Mouse (Mus musculus): ENCODE measurements around the gene Kirrel2. TPM values are rescaled to one million over a fixed set of nuclear protein-coding genes. Genes with fewer than 3 reads are reported as not detected.

Kirrel2 gene
- polyA plus RNA-seq, 1 experiment: 0.18 TPM

- TF ChIP-seq CTCF (IDR thresholded peaks at IDR 0.05; ENCODE audit: extremely low read depth, insufficient read length, insufficient replicate concordance, low read depth, low read length) (no peak), POLR2A (IDR thresholded peaks at IDR 0.05; ENCODE audit: low read depth, low read length) (no peak)
- no peaks in the 10 kb centered on the region for H3K36me3 ChIP-seq (ENCODE audit: control insufficient read depth, insufficient read depth, low read length)
- peak overlapping the region; percentile 16; the same call in 1 of the 2 replicates for H3K4me3 ChIP-seq (ENCODE audit: low read depth, low read length)
- WGBS: 66% methylated on average over 9 of the region's 9 CpGs
- peaks cover 6% of the 10 kb centered on the region; the same call in 1 of the 2 replicates for H3K4me1 ChIP-seq (ENCODE audit: control insufficient read depth, insufficient read depth, insufficient read length, low read length)
- H3K27ac ChIP-seq (ENCODE audit: insufficient read depth, low read depth, low read length): peak overlapping the region; percentile 52
- no peaks in the 10 kb centered on the region for H3K27me3 ChIP-seq (ENCODE audit: control insufficient read depth, insufficient read depth, low read length)
These were observed 39.6 kb downstream of the Kirrel2 start for GRCm38 (mm10) chr7:30417856-30418255.

- H3K27me3 ChIP-seq (ENCODE audit: control insufficient read depth, insufficient read depth, low read length): no peaks in the 10 kb centered on the region
- H3K4me1 ChIP-seq (ENCODE audit: control insufficient read depth, insufficient read depth, insufficient read length, low read length): peaks cover 5% of the 10 kb centered on the region; the same call in 1 of the 2 replicates
- peak within 1 kb of the TSS; percentile 82 for H3K27ac ChIP-seq (ENCODE audit: insufficient read depth, low read depth, low read length)
- 49% methylated on average over 5 of the region's 5 CpGs for WGBS
- TF ChIP-seq CTCF (IDR thresholded peaks at IDR 0.05; ENCODE audit: extremely low read depth, insufficient read length, insufficient replicate concordance, low read depth, low read length) (no peak), POLR2A (IDR thresholded peaks at IDR 0.05; ENCODE audit: low read depth, low read length) (peak; percentile 32; the same call in 1 of the 2 replicates)
- no peaks in the 10 kb centered on the region for H3K36me3 ChIP-seq (ENCODE audit: control insufficient read depth, insufficient read depth, low read length)
- H3K4me3 ChIP-seq (ENCODE audit: low read depth, low read length): peak within 1 kb of the TSS; percentile 57
These were observed 43.9 kb downstream of the Kirrel2 start, which contains the start of gene Tyrobp for GRCm38 (mm10) chr7:30413596-30413995. Gene Tyrobp, plus strand, starts transcription at chr7:30413760.

- H3K36me3 ChIP-seq (ENCODE audit: control insufficient read depth, insufficient read depth, low read length): no peaks in the 10 kb centered on the region
- no peaks in the 10 kb centered on the region for H3K27me3 ChIP-seq (ENCODE audit: control insufficient read depth, insufficient read depth, low read length)
- peaks cover 5% of the 10 kb centered on the region; the same call in 1 of the 2 replicates for H3K4me1 ChIP-seq (ENCODE audit: control insufficient read depth, insufficient read depth, insufficient read length, low read length)
- H3K27ac ChIP-seq (ENCODE audit: insufficient read depth, low read depth, low read length): peak overlapping the region; percentile 82
- 0 out of 2 replicates have a peak overlapping the region, but pooled peaks have one; percentile 8 for H3K4me3 ChIP-seq (ENCODE audit: low read depth, low read length)
- 56% methylated on average over 4 of the region's 4 CpGs for WGBS
- no peak for TF ChIP-seq CTCF (IDR thresholded peaks at IDR 0.05; ENCODE audit: extremely low read depth, insufficient read length, insufficient replicate concordance, low read depth, low read length)
- no peak for TF ChIP-seq POLR2A (IDR thresholded peaks at IDR 0.05; ENCODE audit: low read depth, low read length)
These were observed 44.7 kb downstream of the Kirrel2 start for GRCm38 (mm10) chr7:30412735-30413147.

GRCm38 (mm10) chr7:30411023-30411422 is 46.5 kb downstream of the Kirrel2 start:
- Histone ChIP-seq H3K36me3 (ENCODE audit: control insufficient read depth, insufficient read depth, low read length) (no peaks in the 10 kb centered on the region), H3K4me1 (ENCODE audit: control insufficient read depth, insufficient read depth, insufficient read length, low read length) (peaks cover 2% of the 10 kb centered on the region; the same call in 1 of the 2 replicates), H3K27me3 (ENCODE audit: control insufficient read depth, insufficient read depth, low read length) (no peaks in the 10 kb centered on the region), H3K27ac (ENCODE audit: insufficient read depth, low read depth, low read length) (no peak overlapping the region; the same call in 1 of the 2 replicates), H3K4me3 (ENCODE audit: low read depth, low read length) (no peak overlapping the region)
- TF ChIP-seq POLR2A (IDR thresholded peaks at IDR 0.05; ENCODE audit: low read depth, low read length) (no peak), CTCF (IDR thresholded peaks at IDR 0.05; ENCODE audit: extremely low read depth, insufficient read length, insufficient replicate concordance, low read depth, low read length) (no peak)
- WGBS: 74% methylated on average over 3 of the region's 3 CpGs

GRCm38 (mm10) chr7:30409789-30410188 is 47.7 kb downstream of the Kirrel2 start:
- Histone ChIP-seq H3K36me3 (ENCODE audit: control insufficient read depth, insufficient read depth, low read length) (no peaks in the 10 kb centered on the region), H3K27ac (ENCODE audit: insufficient read depth, low read depth, low read length) (no peak overlapping the region), H3K27me3 (ENCODE audit: control insufficient read depth, insufficient read depth, low read length) (no peaks in the 10 kb centered on the region), H3K4me3 (ENCODE audit: low read depth, low read length) (no peak overlapping the region), H3K4me1 (ENCODE audit: control insufficient read depth, insufficient read depth, insufficient read length, low read length) (peaks cover 2% of the 10 kb centered on the region; the same call in 1 of the 2 replicates)
- 45% methylated on average over 2 of the region's 2 CpGs for WGBS
- TF ChIP-seq POLR2A (IDR thresholded peaks at IDR 0.05; ENCODE audit: low read depth, low read length): no peak
- TF ChIP-seq CTCF (IDR thresholded peaks at IDR 0.05; ENCODE audit: extremely low read depth, insufficient read length, insufficient replicate concordance, low read depth, low read length): no peak

- no peak overlapping the region for H3K27ac ChIP-seq (ENCODE audit: insufficient read depth, low read depth, low read length)
- peaks cover 2% of the 10 kb centered on the region; the same call in 1 of the 2 replicates for H3K4me1 ChIP-seq (ENCODE audit: control insufficient read depth, insufficient read depth, insufficient read length, low read length)
- 86% methylated on average over 3 of the region's 3 CpGs for WGBS
- TF ChIP-seq CTCF (IDR thresholded peaks at IDR 0.05; ENCODE audit: extremely low read depth, insufficient read length, insufficient replicate concordance, low read depth, low read length) (no peak), POLR2A (IDR thresholded peaks at IDR 0.05; ENCODE audit: low read depth, low read length) (no peak)
- no peaks in the 10 kb centered on the region for H3K27me3 ChIP-seq (ENCODE audit: control insufficient read depth, insufficient read depth, low read length)
- H3K4me3 ChIP-seq (ENCODE audit: low read depth, low read length): no peak overlapping the region
- no peaks in the 10 kb centered on the region for H3K36me3 ChIP-seq (ENCODE audit: control insufficient read depth, insufficient read depth, low read length)
These were observed 48.9 kb downstream of the Kirrel2 start for GRCm38 (mm10) chr7:30408639-30409038.

- Histone ChIP-seq H3K36me3 (ENCODE audit: control insufficient read depth, insufficient read depth, low read length) (no peaks in the 10 kb centered on the region), H3K27ac (ENCODE audit: insufficient read depth, low read depth, low read length) (no peak overlapping the region), H3K4me1 (ENCODE audit: control insufficient read depth, insufficient read depth, insufficient read length, low read length) (no peaks in the 10 kb centered on the region), H3K27me3 (ENCODE audit: control insufficient read depth, insufficient read depth, low read length) (no peaks in the 10 kb centered on the region), H3K4me3 (ENCODE audit: low read depth, low read length) (no peak overlapping the region)
- 60% methylated on average over 4 of the region's 4 CpGs for WGBS
- no peak for TF ChIP-seq CTCF (IDR thresholded peaks at IDR 0.05; ENCODE audit: extremely low read depth, insufficient read length, insufficient replicate concordance, low read depth, low read length)
- TF ChIP-seq POLR2A (IDR thresholded peaks at IDR 0.05; ENCODE audit: low read depth, low read length): no peak
These were observed 55.1 kb downstream of the Kirrel2 start for GRCm38 (mm10) chr7:30402343-30402742.
